Mouse (Mus musculus) forebrain, embryonic 13.5 days (tissue): ENCODE data around the gene Nat14. TPM values are rescaled to one million over a fixed set of nuclear protein-coding genes. Genes with fewer than 3 reads are reported as not detected.

Experiments used
- ATAC-seq: fragments of 200-750 bp; cut with Nextera tagmentation; 2 replicates; pipeline ENCODE4 v1.8.0; 2017
- H3K27ac ChIP-seq: fragments of 300-500 bp; sonication (generic); 2 replicates; pipeline ENCODE4 v1.5.1; 2015; ENCODE audit warnings: inconsistent platforms, mild to moderate bottlenecking, moderate library complexity
- H3K27me3 ChIP-seq: fragments of 300-500 bp; sonication (generic); 2 replicates; pipeline ENCODE4 v1.6.1; 2015; ENCODE audit warnings: mild to moderate bottlenecking, inconsistent platforms
- H3K36me3 ChIP-seq: fragments of 300-500 bp; sonication (generic); 2 replicates; pipeline ENCODE4 v1.6.1; 2015; ENCODE audit warnings: mild to moderate bottlenecking, inconsistent platforms; ENCODE audit not compliant: poor library complexity, severe bottlenecking
- H3K4me1 ChIP-seq: fragments of 300-500 bp; sonication (generic); 2 replicates; pipeline ENCODE4 v1.6.1; 2015; ENCODE audit warnings: inconsistent platforms
- H3K4me2 ChIP-seq: fragments of 300-500 bp; sonication (generic); 2 replicates; pipeline ENCODE4 v1.6.1; 2015; ENCODE audit warnings: inconsistent platforms, mild to moderate bottlenecking, moderate library complexity
- H3K4me3 ChIP-seq: fragments of 300-500 bp; sonication (generic); 2 replicates; pipeline ENCODE4 v1.5.1; 2015; ENCODE audit warnings: mild to moderate bottlenecking, inconsistent platforms
- H3K9ac ChIP-seq: fragments of 300-500 bp; sonication (generic); 2 replicates; pipeline ENCODE4 v1.6.1; 2015; ENCODE audit warnings: mild to moderate bottlenecking, inconsistent platforms
- H3K9me3 ChIP-seq: fragments of 300-500 bp; sonication (generic); replicated peaks from 2 replicates; pipeline ENCODE4 v1.6.1; 2016; ENCODE audit warnings: inconsistent platforms
- WGBS: fragments of 180-500 bp; shearing (Covaris S2); methylation state at CpG from one replicate; pipeline ENCODE4 v1.1.7; 2015; 5-methylcytosine and 5-hydroxymethylcytosine counted together
- polyA plus RNA-seq: library from polyadenylated mRNA; unstranded; fragments of >200 nt; fragmentation: Nextera tagmentation; extraction: Ambion mirVana; gene quantifications from 2 replicates; pipeline ENCODE4 v1.2.1, GENCODE M21; 2015

Nat14 gene
- polyA plus RNA-seq, 1 experiment from 2014 or later: 21.2 TPM

DNA sequence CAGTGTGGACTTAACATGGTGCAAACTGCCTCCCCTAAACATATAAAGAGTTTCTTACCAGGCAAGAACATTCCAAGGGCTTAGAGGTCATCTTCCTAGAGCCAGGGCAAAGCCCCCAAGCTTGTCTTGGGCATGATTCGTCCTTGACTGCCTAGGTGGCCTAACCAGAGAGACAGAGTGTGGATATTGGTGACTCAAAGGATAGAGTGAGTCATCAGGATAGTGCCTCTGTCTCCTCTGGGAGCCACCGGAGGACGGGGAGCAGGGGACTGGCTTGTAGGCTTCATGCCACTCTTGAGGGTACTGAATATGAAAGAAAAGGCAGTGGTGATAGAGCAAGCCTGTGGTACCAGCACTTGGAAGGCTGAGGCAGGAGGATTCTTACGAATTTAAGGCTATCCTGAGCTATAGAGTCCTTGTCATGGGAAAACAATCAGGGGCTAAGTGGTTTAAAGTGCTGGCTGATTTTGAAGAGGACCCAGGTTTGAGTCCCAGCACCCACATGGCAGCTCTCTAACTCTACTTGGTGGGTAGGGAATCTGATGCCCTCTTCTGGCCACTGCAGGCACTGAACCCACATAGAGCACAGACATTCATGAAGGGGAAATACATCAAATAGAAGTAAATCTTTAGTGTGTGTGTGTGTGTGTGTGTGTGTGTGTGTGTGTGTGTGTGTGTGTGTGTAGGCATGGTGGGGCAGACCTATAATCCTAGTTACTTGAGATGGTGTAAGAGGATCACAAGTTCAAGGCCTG lies 12.5 kb downstream of the Nat14 start:
- Histone ChIP-seq H3K27me3 (no peaks in the 10 kb centered on the region), H3K36me3 (no peaks in the 10 kb centered on the region), H3K4me2 (no peak overlapping the region), H3K9ac (no peak overlapping the region), H3K27ac (no peak overlapping the region), H3K9me3 (no peaks in the 10 kb centered on the region; the same call in 1 of the 2 replicates), H3K4me3 (no peak overlapping the region), H3K4me1 (no peaks in the 10 kb centered on the region)
- WGBS: 84% methylated on average over 4 of the region's 4 CpGs
- no peak for ATAC-seq

DNA sequence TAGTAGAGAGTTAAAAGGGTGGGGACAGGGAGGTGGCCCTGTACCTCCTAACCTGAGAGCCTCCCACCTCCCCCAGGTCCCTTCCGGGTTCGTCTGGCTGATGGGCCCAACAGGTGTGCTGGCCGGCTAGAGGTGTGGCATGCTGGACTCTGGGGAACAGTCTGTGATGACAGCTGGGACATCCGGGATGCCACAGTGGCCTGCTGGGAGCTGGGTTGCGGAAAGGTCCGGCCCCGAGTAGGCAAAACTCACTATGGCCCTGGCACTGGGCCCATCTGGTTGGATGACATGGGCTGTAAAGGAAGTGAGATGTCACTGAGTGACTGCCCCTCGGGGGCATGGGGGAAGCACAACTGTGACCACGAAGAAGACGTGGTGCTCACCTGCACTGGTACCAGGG lies 15.0 kb downstream of the Nat14 start:
- Histone ChIP-seq H3K9ac (no peak overlapping the region), H3K27ac (no peak overlapping the region), H3K9me3 (no peaks in the 10 kb centered on the region; the same call in 1 of the 2 replicates), H3K27me3 (no peaks in the 10 kb centered on the region), H3K4me3 (no peak overlapping the region), H3K4me1 (no peaks in the 10 kb centered on the region), H3K36me3 (no peaks in the 10 kb centered on the region), H3K4me2 (no peak overlapping the region)
- ATAC-seq: no peak
- 82% methylated on average over 10 of the region's 10 CpGs for WGBS

DNA sequence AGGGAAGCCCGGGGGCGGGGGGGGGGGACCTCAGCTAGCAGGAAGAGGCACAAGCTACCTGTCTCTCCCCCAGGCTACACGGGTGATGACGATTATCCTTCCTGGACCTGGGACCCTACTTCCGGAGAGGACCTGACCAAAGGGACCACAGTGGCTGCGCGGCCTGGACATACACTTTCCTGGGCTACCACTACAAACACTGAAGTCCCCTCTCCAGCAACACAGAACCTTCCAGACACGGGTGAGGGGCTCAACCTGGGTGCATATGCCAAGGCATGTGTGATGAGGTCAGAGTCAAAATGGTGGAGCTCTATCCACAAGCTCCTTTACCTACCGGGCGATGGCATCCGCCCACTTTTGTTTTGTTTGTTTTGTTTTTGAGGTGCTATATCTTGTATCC lies 15.6 kb downstream of the Nat14 start:
- WGBS: 79% methylated on average over 11 of the region's 11 CpGs
- no peak overlapping the region for H3K9ac ChIP-seq
- no peak for ATAC-seq

DNA sequence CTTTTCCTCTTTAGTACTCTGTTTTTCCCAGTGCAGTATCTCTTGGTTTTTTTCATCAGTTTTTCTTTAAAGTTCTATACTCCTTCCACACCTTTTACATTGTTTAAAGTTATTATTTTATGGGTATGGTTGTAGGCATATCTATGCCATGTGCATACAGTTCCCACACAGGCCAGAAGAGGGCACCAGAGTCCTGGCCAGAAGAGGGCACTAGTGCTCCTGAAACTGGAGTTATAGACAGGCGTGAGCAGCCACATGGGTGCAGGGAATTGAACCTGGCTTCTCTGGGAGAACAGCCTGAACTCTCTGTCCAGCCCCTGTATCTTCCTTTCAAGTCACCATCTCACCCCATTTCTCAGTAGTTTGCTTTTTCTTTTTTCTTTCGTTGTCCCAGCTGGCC lies 16.6 kb downstream of the Nat14 start:
- ATAC-seq: 0 out of 2 replicates have a peak, but pooled peaks have one; percentile 26
- no peak overlapping the region for H3K4me3 ChIP-seq

More for the DNA sequence above, 15.6 kb downstream of the Nat14 start:
- Histone ChIP-seq H3K36me3 (no peaks in the 10 kb centered on the region), H3K27me3 (no peaks in the 10 kb centered on the region), H3K4me1 (no peaks in the 10 kb centered on the region), H3K4me2 (no peak overlapping the region), H3K9me3 (no peaks in the 10 kb centered on the region; the same call in 1 of the 2 replicates), H3K27ac (no peak overlapping the region), H3K4me3 (no peak overlapping the region)

DNA sequence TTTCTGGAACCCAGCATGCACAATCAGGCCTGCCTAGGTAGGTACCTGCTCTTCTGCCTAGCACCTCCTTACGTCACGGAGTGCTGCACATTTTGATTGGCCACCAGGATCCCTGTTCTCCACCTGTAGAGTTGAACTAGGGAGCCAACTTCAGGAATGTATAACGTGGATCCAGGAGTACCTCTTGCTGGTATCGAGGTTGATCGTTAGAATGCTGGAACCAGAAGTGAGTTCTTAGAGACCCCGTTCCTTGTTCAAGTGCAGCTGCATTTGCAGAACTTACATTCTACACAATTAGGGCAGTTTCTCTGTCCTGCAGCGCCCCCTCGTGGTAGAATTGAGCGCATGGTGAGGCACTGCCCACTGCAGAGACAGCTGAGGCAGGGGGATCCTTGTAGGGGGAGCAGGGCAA lies 18.2 kb downstream of the Nat14 start:
- no peak overlapping the region for H3K4me3 ChIP-seq
- no peak overlapping the region for H3K27ac ChIP-seq
- no peak overlapping the region for H3K4me2 ChIP-seq
- no peaks in the 10 kb centered on the region for H3K27me3 ChIP-seq
- WGBS: 20% methylated on average over 9 of the region's 9 CpGs
- H3K9ac ChIP-seq: no peak overlapping the region
- no peaks in the 10 kb centered on the region for H3K36me3 ChIP-seq
- H3K9me3 ChIP-seq: no peaks in the 10 kb centered on the region
- H3K4me1 ChIP-seq: no peaks in the 10 kb centered on the region
- peak; percentile 55; the same call in 1 of the 2 replicates for ATAC-seq

More for the DNA sequence above, 16.6 kb downstream of the Nat14 start:
- H3K27ac ChIP-seq: no peak overlapping the region
- H3K4me1 ChIP-seq: no peaks in the 10 kb centered on the region
- H3K9me3 ChIP-seq: no peaks in the 10 kb centered on the region; the same call in 1 of the 2 replicates
- no peak overlapping the region for H3K9ac ChIP-seq
- 44% methylated on average over 2 of the region's 2 CpGs for WGBS
- no peak overlapping the region for H3K4me2 ChIP-seq
- no peaks in the 10 kb centered on the region for H3K36me3 ChIP-seq
- no peaks in the 10 kb centered on the region for H3K27me3 ChIP-seq

DNA sequence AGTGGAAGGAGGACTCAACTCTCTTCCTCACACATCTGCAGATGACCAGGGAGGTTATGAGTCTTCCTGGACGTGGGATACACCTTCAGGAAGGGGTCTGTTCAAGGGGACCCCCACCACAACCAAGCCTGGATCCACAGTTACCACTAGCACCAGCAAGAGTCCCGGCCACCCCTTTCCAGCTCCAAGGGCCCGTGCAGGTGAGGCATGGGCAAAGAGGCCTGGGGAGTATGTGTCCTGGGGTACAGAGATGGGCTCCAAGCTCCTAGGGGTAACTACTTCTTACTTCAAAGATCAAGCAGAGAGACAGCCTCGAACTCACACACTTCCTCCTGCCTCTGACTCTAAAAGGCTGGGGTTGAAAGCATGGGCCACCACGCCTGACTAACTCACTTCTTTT lies 20.8 kb downstream of the Nat14 start:
- Histone ChIP-seq H3K9me3 (no peaks in the 10 kb centered on the region), H3K4me1 (no peaks in the 10 kb centered on the region), H3K4me3 (no peak overlapping the region), H3K4me2 (no peak overlapping the region), H3K27me3 (no peaks in the 10 kb centered on the region), H3K27ac (no peak overlapping the region), H3K36me3 (no peaks in the 10 kb centered on the region), H3K9ac (no peak overlapping the region)
- 58% methylated on average over 5 of the region's 5 CpGs for WGBS
- ATAC-seq: no peak

DNA sequence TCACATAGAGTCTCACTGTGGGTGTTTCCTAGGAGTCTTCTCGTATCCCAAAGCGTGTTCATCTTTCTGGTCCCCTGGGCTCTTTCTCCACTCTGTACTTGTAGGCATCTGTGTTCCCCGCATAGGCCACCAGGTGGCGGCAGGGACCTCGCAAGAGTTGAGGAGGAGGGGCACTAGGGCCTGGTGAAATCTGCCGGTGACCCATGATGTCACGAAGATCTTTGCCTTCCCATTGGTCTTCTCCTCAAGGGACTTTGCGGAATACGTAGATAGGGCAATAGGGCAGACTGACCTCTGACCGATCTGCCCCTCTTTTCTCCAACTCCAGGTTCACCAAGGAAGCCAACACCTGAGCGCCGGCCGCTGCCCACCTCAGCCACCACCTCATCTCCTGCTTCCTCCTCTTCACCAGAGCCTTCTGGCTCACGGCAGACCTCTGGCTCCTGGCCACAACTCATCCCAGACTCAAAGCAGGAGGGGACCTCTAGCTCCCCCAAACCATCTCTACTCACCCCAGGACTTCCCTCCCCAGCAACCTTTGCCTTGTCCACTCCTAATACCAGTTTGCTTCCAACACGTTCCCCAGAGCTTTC lies 21.5 kb downstream of the Nat14 start:
- no peaks in the 10 kb centered on the region for H3K9me3 ChIP-seq
- H3K4me3 ChIP-seq: peak overlapping the region; percentile 26
- H3K9ac ChIP-seq: no peak overlapping the region
- no peak overlapping the region for H3K27ac ChIP-seq
- 18% methylated on average over 15 of the region's 15 CpGs for WGBS
- no peaks in the 10 kb centered on the region for H3K36me3 ChIP-seq
- no peaks in the 10 kb centered on the region for H3K27me3 ChIP-seq
- peak overlapping the region; percentile 49 for H3K4me2 ChIP-seq
- H3K4me1 ChIP-seq: no peaks in the 10 kb centered on the region
- peak; percentile 85 for ATAC-seq

DNA sequence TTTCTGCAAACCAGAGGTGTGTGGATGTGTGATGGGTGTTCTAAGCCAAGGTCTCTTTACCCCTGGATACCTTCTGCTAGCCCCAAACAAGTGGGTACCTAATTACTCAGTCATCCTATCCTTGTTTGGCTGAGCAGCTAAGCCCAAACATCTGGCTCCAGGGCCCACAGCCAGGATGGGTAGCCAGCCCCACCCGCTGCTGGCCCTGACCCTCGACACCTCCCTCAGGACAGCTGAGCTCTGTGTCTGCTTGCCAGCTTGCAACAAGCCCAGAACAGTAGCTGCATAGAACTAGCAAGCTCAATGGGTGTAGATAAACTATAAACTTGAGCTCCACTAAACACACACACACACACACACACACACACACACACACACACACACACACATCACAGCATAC lies 26.0 kb downstream of the Nat14 start:
- no peaks in the 10 kb centered on the region for H3K36me3 ChIP-seq
- ATAC-seq: no peak
- H3K9ac ChIP-seq: no peak overlapping the region
- WGBS: 70% methylated on average over 2 of the region's 2 CpGs
- no peak overlapping the region for H3K4me3 ChIP-seq
- H3K9me3 ChIP-seq: no peaks in the 10 kb centered on the region
- no peak overlapping the region for H3K4me2 ChIP-seq
- H3K27ac ChIP-seq: no peak overlapping the region
- H3K4me1 ChIP-seq: no peaks in the 10 kb centered on the region
- no peaks in the 10 kb centered on the region for H3K27me3 ChIP-seq

DNA sequence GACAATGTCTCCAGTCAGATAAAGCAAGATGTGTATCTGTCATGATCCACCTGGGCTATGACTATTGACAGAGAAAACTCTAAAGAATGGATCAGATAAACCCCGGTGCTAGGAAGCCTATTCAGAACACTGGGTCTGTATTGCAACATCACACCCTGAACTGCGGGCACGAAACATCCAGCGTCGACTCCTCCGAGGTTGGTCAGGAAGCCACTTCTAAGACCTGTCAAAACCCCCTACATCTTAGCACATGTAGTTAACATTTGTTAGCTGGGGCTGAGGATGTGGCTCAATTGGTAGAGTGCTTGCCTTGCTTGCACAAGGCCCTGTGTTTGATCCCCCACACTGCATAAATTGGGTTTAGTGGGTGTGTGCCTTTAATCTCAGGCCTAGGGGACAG lies 26.6 kb downstream of the Nat14 start:
- Histone ChIP-seq H3K4me3 (no peak overlapping the region), H3K9me3 (no peaks in the 10 kb centered on the region), H3K27me3 (no peaks in the 10 kb centered on the region), H3K9ac (no peak overlapping the region), H3K36me3 (no peaks in the 10 kb centered on the region), H3K4me1 (no peaks in the 10 kb centered on the region), H3K4me2 (no peak overlapping the region), H3K27ac (no peak overlapping the region)
- no peak for ATAC-seq
- WGBS: 88% methylated on average over 6 of the region's 6 CpGs

DNA sequence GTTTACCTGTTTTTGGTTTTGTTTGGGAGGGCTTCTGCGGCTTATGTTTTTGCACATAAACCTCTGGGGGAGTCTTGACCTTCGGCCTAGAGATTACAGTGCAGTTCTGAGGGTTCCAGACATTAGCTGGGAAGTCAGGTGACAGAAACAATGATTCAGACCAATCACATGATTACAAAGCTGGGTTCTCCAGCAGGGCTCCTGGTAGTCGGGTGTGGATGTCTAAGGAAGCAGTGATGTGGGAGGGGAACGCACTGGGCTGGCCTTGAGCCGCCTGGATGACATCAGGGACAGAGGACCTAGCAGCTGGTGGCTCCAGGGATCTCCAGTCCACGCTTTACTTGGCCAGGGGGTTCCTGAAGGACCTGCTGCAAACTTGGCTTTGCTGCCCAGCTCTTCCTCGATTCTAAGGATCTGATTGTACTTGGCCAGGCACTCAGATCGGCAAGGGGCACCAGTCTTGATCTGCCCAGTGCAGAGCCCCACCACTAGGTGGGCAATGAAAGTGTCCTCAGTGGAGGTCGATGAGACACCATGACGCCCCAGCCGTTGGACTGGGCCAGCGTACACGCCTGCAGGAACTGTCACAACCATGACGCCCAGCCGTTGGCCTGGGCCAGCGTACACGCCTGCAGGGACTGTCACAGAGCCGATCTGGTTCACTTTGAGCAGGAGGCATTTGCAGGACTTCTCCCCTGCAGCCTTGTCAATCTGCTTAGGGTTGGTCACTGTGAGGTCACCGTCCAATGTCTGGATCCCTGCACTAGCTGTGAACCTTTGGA lies 28.9 kb downstream of the Nat14 start:
- no peaks in the 10 kb centered on the region for H3K36me3 ChIP-seq
- no peak overlapping the region for H3K4me2 ChIP-seq
- no peak overlapping the region for H3K27ac ChIP-seq
- no peak overlapping the region for H3K4me3 ChIP-seq
- H3K9me3 ChIP-seq: no peaks in the 10 kb centered on the region
- no peak overlapping the region for H3K9ac ChIP-seq
- H3K4me1 ChIP-seq: 0 out of 2 replicates have a peak, but pooled peaks cover 2% of the 10 kb centered on the region
- 88% methylated on average over 19 of the region's 19 CpGs for WGBS
- H3K27me3 ChIP-seq: no peaks in the 10 kb centered on the region
- no peak for ATAC-seq

DNA sequence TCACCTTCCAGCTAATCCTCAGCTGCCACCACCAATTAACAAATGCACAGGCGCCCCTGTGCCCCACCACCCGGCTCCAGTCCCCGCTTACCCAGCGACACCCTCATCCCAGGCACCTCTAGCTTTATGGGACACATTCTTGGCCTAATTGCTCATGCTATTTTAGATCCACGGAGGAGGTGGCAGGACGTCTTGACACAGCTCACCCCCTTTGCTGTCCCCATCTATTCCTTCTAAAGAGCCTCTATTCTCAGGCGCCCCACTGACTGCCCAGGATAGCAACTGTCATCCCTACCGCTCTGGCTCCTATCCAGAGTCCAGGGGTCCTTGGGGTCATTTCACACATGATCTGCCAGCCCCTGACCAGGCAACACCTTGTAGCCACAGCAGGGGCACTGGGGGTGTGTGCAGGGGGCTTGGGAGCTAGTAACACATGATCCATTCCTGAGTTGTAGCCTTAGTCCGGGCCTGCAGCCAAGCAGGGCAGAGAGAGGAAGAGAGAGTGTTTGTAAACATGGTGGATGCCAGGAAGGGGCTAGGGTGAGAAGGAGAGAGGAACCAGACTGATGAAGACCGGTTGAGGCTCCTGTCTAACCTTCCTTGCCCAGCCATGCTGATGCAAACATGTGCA lies 32.1 kb downstream of the Nat14 start:
- no peak for ATAC-seq
- 28% methylated on average over 10 of the region's 10 CpGs for WGBS
- Histone ChIP-seq H3K4me3 (no peak overlapping the region), H3K36me3 (no peaks in the 10 kb centered on the region), H3K4me2 (no peak overlapping the region), H3K27ac (no peak overlapping the region), H3K4me1 (0 out of 2 replicates have a peak, but pooled peaks cover 2% of the 10 kb centered on the region), H3K9me3 (no peaks in the 10 kb centered on the region), H3K9ac (no peak overlapping the region; the same call in 1 of the 2 replicates), H3K27me3 (no peaks in the 10 kb centered on the region)

DNA sequence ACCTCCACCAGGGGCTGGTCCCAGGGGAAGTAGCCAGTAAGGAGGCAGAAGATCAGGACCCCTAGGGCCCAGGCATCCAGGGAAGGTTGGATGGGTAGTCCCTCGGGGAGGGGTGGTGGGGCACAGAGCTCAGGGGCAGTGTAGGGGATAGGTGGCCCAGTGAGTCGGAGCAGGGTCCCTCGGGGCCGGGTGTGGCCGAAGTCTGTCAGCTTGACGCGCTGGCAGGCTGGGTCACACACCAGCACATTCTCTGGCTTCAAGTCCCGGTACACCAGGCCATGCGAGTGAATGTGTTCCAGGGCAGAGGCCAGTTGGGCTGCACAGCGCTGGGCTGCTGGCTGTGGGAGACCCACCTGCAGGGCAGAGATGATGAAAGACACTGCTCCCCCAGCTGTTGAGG lies 35.5 kb downstream of the Nat14 start:
- no peak overlapping the region for H3K4me2 ChIP-seq
- H3K9ac ChIP-seq: no peak overlapping the region
- no peak overlapping the region for H3K27ac ChIP-seq
- H3K4me3 ChIP-seq: no peak overlapping the region
- no peak for ATAC-seq
- no peaks in the 10 kb centered on the region for H3K27me3 ChIP-seq
- H3K4me1 ChIP-seq: 0 out of 2 replicates have a peak, but pooled peaks cover 2% of the 10 kb centered on the region
- H3K9me3 ChIP-seq: no peaks in the 10 kb centered on the region
- H3K36me3 ChIP-seq: no peaks in the 10 kb centered on the region
- whole genome bisulfite sequencing: 81% methylated on average over 10 of the region's 10 CpGs
